Mouse (Mus musculus) CH12.LX (cell line): ENCODE measurements around the gene Wars. TPM values are rescaled to one million over a fixed set of nuclear protein-coding genes. Genes with fewer than 3 reads are reported as not detected.

ENCODE experiments used
- DNase-seq: peaks from one replicate; pipeline ENCODE4 v3.0.0-alpha.2; 2013; ENCODE audit errors: extremely low read depth
- H3K27ac ChIP-seq: 2 replicates; pipeline ENCODE4 v1.5.1; 2012; ENCODE audit warnings: low read depth, mild to moderate bottlenecking, control low read depth, moderate library complexity; ENCODE audit not compliant: insufficient read depth
- H3K27me3 ChIP-seq: replicated peaks from 2 replicates; pipeline ENCODE3; 2012; ENCODE audit warnings: inconsistent platforms
- H3K36me3 ChIP-seq, 2 experiments: replicated peaks in 1 of 2; 2 replicates each; pipeline versions ENCODE3 to v1.6.1; 2012; ENCODE audit warnings: inconsistent platforms in 1 of 2, low read length in 1 of 2, mild to moderate bottlenecking in 1 of 2, mixed read lengths in 1 of 2, moderate library complexity in 1 of 2; ENCODE audit not compliant: control insufficient read depth in 1 of 2, insufficient read depth in 1 of 2
- H3K4me1 ChIP-seq, 2 experiments: 2 replicates each; pipeline ENCODE4 v1.6.1; 2012; ENCODE audit warnings: inconsistent platforms in 1 of 2, moderate library complexity in 1 of 2; ENCODE audit not compliant: insufficient read depth in 2 of 2, control insufficient read depth in 1 of 2
- H3K4me2 ChIP-seq: 2 replicates; pipeline ENCODE4 v1.6.1; 2012; ENCODE audit warnings: low read depth, mild to moderate bottlenecking, control low read depth; ENCODE audit not compliant: poor library complexity, insufficient read depth, severe bottlenecking
- H3K4me3 ChIP-seq, 3 experiments: fragments of 150-350 bp in 1 of 3; sonication (generic) in 1 of 3; replicated peaks in 1 of 3; 2 replicates each; pipeline versions ENCODE3 to v1.5.1; 2011 to 2012; ENCODE audit warnings: low read depth in 2 of 3, low read length in 2 of 3, mild to moderate bottlenecking in 2 of 3, moderate library complexity in 2 of 3, control low read depth in 1 of 3, improper control_type of control experiment in 1 of 3, inconsistent platforms in 1 of 3, mixed read lengths in 1 of 3; ENCODE audit not compliant: poor library complexity in 1 of 3
- H3K79me2 ChIP-seq: replicated peaks from 2 replicates; pipeline ENCODE4 v1.6.1; 2012; ENCODE audit warnings: mild to moderate bottlenecking, moderate library complexity; ENCODE audit not compliant: control insufficient read depth, poor library complexity, insufficient read depth, severe bottlenecking; ENCODE audit errors: extremely low read depth
- H3K9ac ChIP-seq: 2 replicates; pipeline ENCODE4 v1.6.1; 2012; ENCODE audit warnings: low read depth, mild to moderate bottlenecking, control low read depth, moderate library complexity; ENCODE audit not compliant: insufficient read depth
- H3K9me3 ChIP-seq: replicated peaks from 2 replicates; pipeline ENCODE3; 2012; ENCODE audit warnings: low read length, inconsistent platforms, mixed read lengths
- CHD1 ChIP-seq: IDR thresholded peaks from 2 replicates; pipeline ENCODE4 v1.6.1; 2012; ENCODE audit warnings: low read depth, low read length, improper control_type of control experiment, inconsistent platforms
- E2F4 ChIP-seq: IDR thresholded peaks from 2 replicates; pipeline ENCODE4 v1.6.1; 2011; ENCODE audit warnings: low read depth, low read length, improper control_type of control experiment; ENCODE audit not compliant: insufficient replicate concordance
- ELF1 ChIP-seq: IDR thresholded peaks from 2 replicates; pipeline ENCODE4 v1.6.1; 2014; ENCODE audit warnings: low read depth, mild to moderate bottlenecking, inconsistent platforms, low read length, improper control_type of control experiment
- EP300 ChIP-seq: IDR thresholded peaks from 2 replicates; pipeline ENCODE4 v1.6.1; 2011; ENCODE audit warnings: low read length, improper control_type of control experiment
- IRF4 ChIP-seq: IDR thresholded peaks from 2 replicates; pipeline ENCODE4 v1.6.1; 2014; ENCODE audit warnings: low read depth, mild to moderate bottlenecking, inconsistent platforms, low read length, improper control_type of control experiment
- JUN ChIP-seq: IDR thresholded peaks from 2 replicates; pipeline ENCODE4 v1.6.1; 2011; ENCODE audit warnings: low read depth, mild to moderate bottlenecking, low read length, improper control_type of control experiment, moderate library complexity; ENCODE audit not compliant: insufficient read depth
- KAT2A ChIP-seq: IDR thresholded peaks from 2 replicates; pipeline ENCODE4 v1.6.1; 2012; ENCODE audit warnings: low read length, improper control_type of control experiment, inconsistent platforms; ENCODE audit not compliant: insufficient replicate concordance
- MAX ChIP-seq: IDR thresholded peaks from 2 replicates; pipeline ENCODE4 v1.6.1; 2011; ENCODE audit warnings: low read length, improper control_type of control experiment
- MAZ ChIP-seq: IDR thresholded peaks from 2 replicates; pipeline ENCODE4 v1.6.1; 2012; ENCODE audit warnings: low read depth, mild to moderate bottlenecking, inconsistent platforms, low read length, improper control_type of control experiment, moderate library complexity
- MEF2A ChIP-seq: IDR thresholded peaks from 2 replicates; pipeline ENCODE4 v1.6.1; 2014; ENCODE audit warnings: low read depth, mild to moderate bottlenecking, inconsistent platforms, low read length, improper control_type of control experiment, borderline replicate concordance
- MYC ChIP-seq: IDR thresholded peaks from 2 replicates; pipeline ENCODE4 v1.6.1; 2011; ENCODE audit warnings: low read depth, mild to moderate bottlenecking, improper control_type of control experiment, low read length
- NELFE ChIP-seq: IDR thresholded peaks from 2 replicates; pipeline ENCODE4 v1.6.1; 2011; ENCODE audit warnings: low read depth, low read length, improper control_type of control experiment
- NRF1 ChIP-seq: IDR thresholded peaks from 2 replicates; pipeline ENCODE4 v1.6.1; 2014; ENCODE audit warnings: low read depth, mild to moderate bottlenecking, inconsistent platforms, low read length, improper control_type of control experiment, moderate library complexity
- POLR2AphosphoS2 ChIP-seq: IDR thresholded peaks from 2 replicates; pipeline ENCODE4 v1.6.1; 2011; ENCODE audit warnings: low read depth, low read length, improper control_type of control experiment
- RAD21 ChIP-seq: IDR thresholded peaks from 2 replicates; pipeline ENCODE4 v1.6.1; 2011; ENCODE audit warnings: low read depth, mild to moderate bottlenecking, low read length, improper control_type of control experiment, moderate library complexity
- SMC3 ChIP-seq: IDR thresholded peaks from 2 replicates; pipeline ENCODE4 v1.6.1; 2011; ENCODE audit warnings: low read depth, low read length, improper control_type of control experiment
- USF1 ChIP-seq: IDR thresholded peaks from 2 replicates; pipeline ENCODE4 v1.6.1; 2014; ENCODE audit warnings: low read depth, mild to moderate bottlenecking, inconsistent platforms, low read length, improper control_type of control experiment
- USF2 ChIP-seq: conservative IDR thresholded peaks from 2 replicates; pipeline ENCODE4 v1.6.1; 2011; ENCODE audit warnings: low read depth, low read length, improper control_type of control experiment
- ZC3H11A ChIP-seq: IDR thresholded peaks from 2 replicates; pipeline ENCODE4 v1.6.1; 2012; ENCODE audit warnings: low read depth, mild to moderate bottlenecking, inconsistent platforms, low read length, improper control_type of control experiment
- dilution Hi-C: fragments of 300-500 bp; cut with MboI; formaldehyde crosslinking; loops from 2 replicates; pipeline ENCODE4 v1.14.3; 2020; ENCODE audit warnings: low sequenced_read_pairs; ENCODE audit not compliant: extremely low pct_unique_long_range_greater_than_20kb, extremely low pct_ligation_motif_present
- in situ Hi-C: fragments of 300-500 bp; cut with MboI; formaldehyde crosslinking; loops from 3 replicates; pipeline ENCODE4 v1.14.3; 2019; ENCODE audit warnings: low sequenced_read_pairs, low pct_ligation_motif_present, low pct_unique_long_range_greater_than_20kb, mixed read lengths
- polyA plus RNA-seq: library from polyadenylated mRNA; unstranded; fragments of >175 nt; gene quantifications from 2 replicates; pipeline ENCODE4 v1.2.1, GENCODE M21; 2012; ENCODE audit warnings: low read depth; ENCODE audit not compliant: insufficient read length
- total RNA-seq, 2 experiments: library from RNA; depleted of rRNA; stranded (reverse); fragments of 300-350 nt in 1 of 2; fragments of >200 nt in 1 of 2; gene quantifications; 2 replicates each; pipeline ENCODE4 v1.2.3; 2012 to 2014

The Wars gene
- total and polyA plus RNA-seq, 3 experiments, result 73.5 to 93.5 (median 88.0) TPM

DNA sequence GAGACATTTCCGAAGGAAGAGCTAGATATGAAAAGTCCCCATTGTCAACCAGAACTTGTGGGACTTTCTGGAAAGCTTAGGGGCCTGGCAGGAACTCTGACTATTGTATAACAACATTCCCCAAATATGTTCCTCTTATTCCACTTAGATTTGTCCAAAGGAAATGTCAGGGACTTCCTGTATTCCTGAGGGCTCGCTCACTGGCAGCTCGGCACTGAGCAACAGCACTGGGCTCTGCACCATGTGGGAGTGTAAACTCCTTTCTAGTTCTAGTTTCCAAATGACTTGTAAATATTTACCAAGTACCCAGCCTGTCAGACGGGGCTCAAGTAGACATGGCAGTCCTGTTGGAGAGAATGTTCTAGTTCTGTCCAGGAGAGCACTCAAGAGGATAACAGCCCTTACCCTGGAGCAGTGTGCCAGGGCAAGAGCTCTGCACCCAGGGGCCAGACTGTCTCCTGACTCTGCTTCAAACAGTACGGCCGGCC lies 28.9 kb downstream of the Wars start:
- TF ChIP-seq NRF1 (no peak), RAD21 (no peak), ZC3H11A (no peak), MEF2A (no peak), EP300 (no peak), USF2 (no peak), POLR2AphosphoS2 (no peak), JUN (no peak), IRF4 (no peak), CHD1 (no peak), E2F4 (no peak), SMC3 (no peak), ELF1 (no peak), USF1 (no peak), NELFE (no peak), MAZ (no peak)
- dilution Hi-C loops, result no loop called here

DNA sequence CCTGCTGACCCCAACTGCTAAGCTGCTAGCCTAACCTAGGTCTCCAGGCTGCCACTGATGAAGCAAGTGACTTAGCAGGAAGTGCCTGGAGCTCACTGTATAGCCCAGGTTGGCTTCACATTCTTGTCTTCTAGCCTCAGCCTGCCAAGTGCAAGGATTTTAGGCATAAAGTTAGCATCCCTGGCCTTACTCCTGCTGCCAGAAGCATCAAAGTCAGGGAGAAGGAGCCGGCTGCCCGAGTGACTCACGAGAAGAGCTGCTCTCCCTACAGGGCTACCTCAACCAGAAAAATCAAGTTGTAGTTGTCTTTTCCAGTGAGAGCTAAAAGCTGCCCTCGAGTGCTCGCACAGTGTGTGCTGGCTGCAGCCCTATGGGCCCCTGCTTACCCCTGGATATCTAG lies 35.5 kb downstream of the Wars start:
- no peaks in the 10 kb centered on the region for H3K9me3 ChIP-seq

More for the DNA sequence above, 28.9 kb downstream of the Wars start:
- Histone ChIP-seq H3K27ac (no peak overlapping the region), H3K4me3 (no peak overlapping the region), H3K36me3 (peaks cover 93 to 100% of the 10 kb centered on the region in 2 experiments), H3K79me2 (no peaks in the 10 kb centered on the region), H3K4me2 (no peak overlapping the region), H3K27me3 (no peaks in the 10 kb centered on the region), H3K9me3 (no peaks in the 10 kb centered on the region), H3K9ac (no peak overlapping the region), H3K4me1 (no peaks in the 10 kb centered on the region)
- DNase-seq, result no peak
- in situ Hi-C loops, result no loop called here

More for the DNA sequence above, 35.5 kb downstream of the Wars start:
- Histone ChIP-seq H3K4me2 (no peak overlapping the region), H3K4me3 (no peak overlapping the region), H3K9ac (no peak overlapping the region), H3K27ac (no peak overlapping the region), H3K79me2 (no peaks in the 10 kb centered on the region), H3K4me1 (no peaks in the 10 kb centered on the region), H3K27me3 (no peaks in the 10 kb centered on the region), H3K36me3 (peaks cover 43 to 78% of the 10 kb centered on the region in 2 experiments)
- DNase-seq, result no peak
- TF ChIP-seq EP300 (no peak), MYC (no peak), MAX (no peak), KAT2A (no peak)
- dilution Hi-C loops, result no loop called here
- in situ Hi-C loops, result no loop called here
